Mouse (Mus musculus) c-Kit-negative CD71-positive TER-119-positive erythroid progenitor cells, embryonic 14.5 days (primary cell): ENCODE measurements around the gene Alox12e.
A peak's percentile ranks its signal among the peaks of the same experiment; 100 is the strongest.
"Not testable (repeated sequence)": the region's sequence is repeated elsewhere in the genome, so short reads cannot be mapped to it uniquely, and the experiment has no call there.

Source experiments
- DNase-seq: peaks from one replicate; pipeline ENCODE4 v3.0.0-alpha.2; 2013; ENCODE audit warnings: low read depth, low spot score

Gene Alox12e

DNA sequence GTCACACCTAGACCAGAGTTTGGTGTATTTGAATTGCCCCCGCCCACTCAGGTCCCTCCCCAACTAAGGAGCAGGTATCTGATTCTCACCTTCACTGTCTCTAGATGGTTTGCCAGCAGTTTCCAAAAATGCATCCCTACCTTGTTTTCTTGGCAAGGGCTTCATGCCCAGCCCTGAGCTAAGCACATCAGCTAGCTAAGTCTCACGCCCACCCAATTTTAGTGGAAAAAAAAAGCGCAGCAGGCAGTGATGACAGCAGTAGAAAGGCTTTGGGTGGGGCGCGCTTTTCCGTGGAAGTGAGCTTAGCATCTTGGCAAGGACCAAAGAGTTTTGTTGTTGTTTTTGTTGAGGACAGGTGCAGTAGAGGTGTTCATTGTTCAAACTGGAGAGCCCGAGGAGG lies at the start of gene Alox12e:
Gene Alox12e (minus strand): TSS at position 101 of the 400 bp plus-strand sequence.
- no peak for DNase-seq

- DNase-seq: not testable (repeated sequence)
Observed at GRCm38 (mm10) chr11:70368626-70369025, 46.2 kb upstream of the Alox12e start.

DNA sequence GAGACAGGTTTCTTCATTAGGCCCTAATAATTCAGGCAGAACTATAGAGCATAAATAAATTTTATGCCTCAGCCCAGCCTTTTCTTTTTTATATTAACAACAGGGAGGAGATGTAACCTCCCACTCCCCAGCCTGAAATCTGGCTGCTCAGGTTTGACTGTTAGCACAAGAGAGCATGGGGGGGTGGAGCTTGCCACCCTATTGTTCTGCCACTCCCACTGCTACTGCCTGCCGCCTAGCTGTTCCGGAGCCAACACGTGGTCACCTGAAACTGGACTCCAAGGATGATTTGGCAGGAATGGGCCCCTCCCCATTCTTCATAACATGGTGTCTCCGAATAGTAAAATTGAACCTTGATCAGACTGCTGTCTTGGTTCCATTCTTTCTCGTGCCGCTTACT lies 45.3 kb upstream of the Alox12e start:
- DNase-seq: not testable (repeated sequence)

DNA sequence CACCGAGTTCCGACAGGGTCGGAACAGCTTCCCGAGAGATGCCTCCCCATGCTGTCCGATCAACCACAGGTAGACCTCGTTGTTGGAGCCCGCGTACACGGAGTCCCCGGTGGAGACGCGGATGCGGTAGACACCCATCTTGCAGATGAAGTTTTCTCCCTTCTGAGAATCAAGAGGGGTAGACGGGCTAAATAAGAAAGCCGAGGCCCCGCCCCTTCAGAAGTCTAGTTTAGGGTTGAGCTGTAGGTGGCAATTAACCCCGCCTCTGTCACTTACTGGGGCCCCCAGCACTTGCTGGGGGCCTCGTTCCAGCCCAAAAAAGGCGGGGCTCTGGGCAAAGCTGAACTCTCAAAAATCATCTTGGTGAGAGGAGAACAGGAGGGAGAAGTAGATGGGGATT lies 29.4 kb upstream of the Alox12e start, which contains the start of gene Alox15:
Gene Alox15 (minus strand): TSS at position 164 of the 400 bp plus-strand sequence.
- no peak for DNase-seq

GRCm38 (mm10) chr11:70348630-70349029 lies 26.2 kb upstream of the Alox12e start:
- no peak for DNase-seq

DNA sequence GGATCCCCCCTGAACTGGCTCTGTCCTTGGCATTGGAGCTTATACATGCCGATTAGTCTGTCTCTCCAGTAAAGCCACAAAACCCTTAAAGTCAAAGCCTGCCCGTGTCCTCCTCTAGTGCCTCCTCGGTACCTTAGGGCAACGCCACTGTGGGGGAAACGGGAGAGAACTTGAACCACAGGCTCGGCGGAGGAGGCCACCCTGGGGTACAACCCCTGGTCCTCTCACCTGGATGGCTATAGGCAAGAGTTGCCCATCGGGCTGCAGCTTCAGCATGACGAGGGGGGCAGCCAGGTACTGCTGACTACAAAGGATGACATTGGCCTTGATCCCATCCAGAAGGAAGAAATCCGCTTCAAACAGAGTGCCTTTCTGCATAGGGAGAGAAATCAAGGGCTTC lies 25.4 kb upstream of the Alox12e start:
- DNase-seq: no peak

DNA sequence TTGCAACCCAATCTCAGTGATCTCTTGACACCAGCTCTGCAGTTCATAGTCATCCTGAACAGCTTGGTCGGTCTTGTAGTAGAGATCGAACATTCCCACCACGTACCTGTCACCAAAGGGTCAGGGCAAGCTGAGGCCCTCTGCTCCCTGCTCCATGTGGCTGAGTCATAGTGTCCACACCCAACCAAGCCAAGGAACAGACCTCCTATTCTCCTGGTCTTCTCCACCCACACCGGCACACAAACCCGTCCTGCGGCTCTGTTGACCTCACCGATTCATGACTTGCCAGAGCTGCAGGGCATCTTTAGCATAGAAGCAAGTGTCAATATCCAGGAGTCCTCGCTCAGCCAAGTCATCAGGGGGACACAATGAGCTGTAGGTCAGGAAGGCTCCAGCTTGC lies 23.1 kb upstream of the Alox12e start:
- DNase-seq: no peak

DNA sequence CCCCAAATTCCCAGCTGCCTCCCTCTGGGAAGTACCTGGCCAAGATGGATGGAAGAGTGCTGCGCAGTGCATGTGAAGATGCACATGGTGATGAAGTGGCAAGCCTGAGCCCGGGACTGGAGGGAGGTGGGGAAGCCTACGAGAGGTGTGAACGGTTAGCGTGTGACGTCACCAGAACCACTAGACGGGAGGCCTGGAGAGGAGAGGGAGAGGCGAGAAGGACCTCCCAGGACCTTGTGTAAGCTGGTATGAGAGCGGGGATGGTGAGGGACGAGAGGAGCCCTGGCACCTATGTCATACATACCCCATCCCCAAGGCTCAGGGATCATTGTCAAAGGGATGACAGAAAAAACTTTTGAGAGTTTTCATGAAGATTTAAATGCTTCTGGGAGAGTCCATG lies 22.6 kb upstream of the Alox12e start:
- no peak for DNase-seq

- DNase-seq: no peak
Observed at GRCm38 (mm10) chr11:70339481-70339880, 17.1 kb upstream of the Alox12e start.

- peak; percentile 17 for DNase-seq
Observed at GRCm38 (mm10) chr11:70334477-70334876, 12.0 kb upstream of the Alox12e start.

DNA sequence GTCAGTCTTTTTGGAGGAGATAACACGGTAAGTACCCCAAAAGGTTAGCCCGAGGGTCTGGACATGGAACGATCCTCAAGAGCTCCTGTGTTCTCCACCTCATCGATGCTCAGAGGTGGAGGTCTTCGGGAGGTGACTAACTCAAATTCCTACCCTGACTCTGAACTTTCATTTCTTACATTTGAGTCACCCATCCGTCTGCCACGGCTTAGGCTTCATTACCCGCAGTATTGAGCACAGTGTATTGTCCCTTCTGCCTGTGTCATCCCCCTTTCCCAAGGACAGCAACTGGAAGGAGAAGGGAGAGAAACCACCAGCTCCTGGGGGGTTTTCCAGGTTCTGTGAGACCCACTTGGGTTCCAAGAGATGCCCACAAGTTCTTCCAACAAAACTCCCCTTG lies 2.3 kb upstream of the Alox12e start:
- DNase-seq: no peak

- peak; percentile 8 for DNase-seq
Observed at GRCm38 (mm10) chr11:70321664-70322063, 764 bp downstream of the Alox12e start.

DNA sequence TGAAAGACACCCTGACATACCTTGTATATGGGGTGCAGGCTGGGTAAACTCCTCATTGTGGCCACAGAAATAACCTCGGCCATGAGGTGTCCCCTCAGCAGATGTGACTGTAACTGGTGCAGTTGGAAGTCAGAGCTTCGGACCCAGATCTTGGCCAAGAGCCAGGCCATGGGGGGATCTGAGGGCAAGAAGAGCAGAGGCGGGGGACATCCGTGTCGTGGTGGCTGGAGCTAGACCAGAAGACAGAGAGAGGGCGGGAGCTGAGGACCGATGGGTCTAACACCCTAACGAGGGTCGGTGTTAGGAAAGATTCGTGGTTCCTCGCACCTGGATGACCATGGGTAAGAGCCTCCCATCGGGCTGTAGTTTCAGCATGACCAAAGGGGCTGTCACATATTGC lies 2.8 kb downstream of the Alox12e start:
- DNase-seq: no peak

DNA sequence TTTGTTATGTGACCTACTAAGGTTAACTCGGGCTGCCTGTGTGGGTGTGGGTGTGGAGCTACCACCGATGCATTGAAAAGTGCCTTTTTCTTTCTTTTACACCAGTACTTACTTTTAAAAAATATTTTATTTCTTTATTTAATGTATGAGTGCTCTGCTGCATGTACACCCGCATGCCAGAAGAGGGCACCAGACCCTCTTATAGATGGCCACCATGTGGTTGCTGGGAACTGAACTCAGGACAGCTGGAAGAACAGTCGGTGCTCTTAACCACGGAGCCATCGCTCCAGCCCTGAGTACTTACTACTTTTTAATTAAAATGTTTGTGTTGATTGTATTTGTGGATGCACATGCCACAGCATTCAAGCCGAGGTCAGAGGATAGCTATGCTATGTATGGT lies 8.6 kb downstream of the Alox12e start:
- DNase-seq: no peak

- peak; percentile 47 for DNase-seq
Observed at GRCm38 (mm10) chr11:70309341-70309740, 13.1 kb downstream of the Alox12e start.

GRCm38 (mm10) chr11:70308296-70308695 lies 14.1 kb downstream of the Alox12e start:
- DNase-seq: no peak

GRCm38 (mm10) chr11:70306159-70306558 lies 16.3 kb downstream of the Alox12e start:
- DNase-seq: no peak

GRCm38 (mm10) chr11:70302293-70302692 lies 20.1 kb downstream of the Alox12e start:
- DNase-seq: no peak

DNA sequence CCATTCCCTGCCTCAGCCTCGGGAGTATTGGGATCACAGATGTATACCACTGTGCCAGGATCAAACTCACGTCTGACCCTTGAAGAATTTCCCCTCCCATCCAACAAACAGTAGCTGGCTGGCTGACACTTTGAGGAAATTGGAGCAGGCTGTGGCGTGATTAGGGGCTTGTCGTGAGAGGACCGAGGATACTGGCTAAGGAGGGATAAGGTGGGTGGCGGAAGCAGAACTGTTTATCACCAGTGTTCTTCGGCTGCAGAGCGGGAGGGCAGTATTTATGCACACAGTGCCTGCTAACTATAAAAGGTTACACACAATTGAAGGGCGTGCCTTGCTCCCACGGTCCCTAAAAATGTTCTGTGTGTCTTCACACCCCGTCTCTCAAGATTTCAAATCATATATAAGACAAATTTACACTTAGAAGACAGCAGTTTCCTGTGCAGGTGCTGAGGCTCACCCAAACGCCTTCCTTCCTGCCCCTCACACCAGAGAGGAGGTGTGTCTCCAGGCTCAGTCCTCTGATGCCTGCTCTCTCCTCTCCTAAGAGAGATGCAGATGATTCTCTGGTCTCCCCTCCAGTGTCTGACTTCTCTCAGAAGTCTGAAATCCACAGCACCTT lies 24.5 kb downstream of the Alox12e start:
- no peak for DNase-seq

DNA sequence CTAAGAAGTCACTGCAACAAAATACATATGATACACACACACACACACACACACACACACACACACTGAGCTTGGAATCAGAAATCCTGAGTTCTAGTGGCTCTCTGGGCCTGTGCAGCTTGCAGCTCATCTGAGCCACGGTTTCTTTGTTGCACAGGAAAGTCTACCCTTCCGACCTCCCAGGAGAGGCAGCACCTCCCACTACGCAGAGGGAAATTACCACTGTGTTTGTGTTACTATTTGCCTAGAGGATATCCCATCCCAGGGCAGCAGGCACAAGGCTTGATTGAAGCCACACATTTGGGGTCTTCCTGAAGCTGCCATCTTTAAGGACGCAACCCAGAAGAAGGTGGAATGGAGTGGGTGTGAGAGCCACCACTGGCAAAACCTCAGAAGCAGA lies 25.0 kb downstream of the Alox12e start:
- no peak for DNase-seq

GRCm38 (mm10) chr11:70293881-70294280 lies 28.5 kb downstream of the Alox12e start:
- no peak for DNase-seq

GRCm38 (mm10) chr11:70291235-70291634 lies 31.2 kb downstream of the Alox12e start:
- no peak for DNase-seq

DNA sequence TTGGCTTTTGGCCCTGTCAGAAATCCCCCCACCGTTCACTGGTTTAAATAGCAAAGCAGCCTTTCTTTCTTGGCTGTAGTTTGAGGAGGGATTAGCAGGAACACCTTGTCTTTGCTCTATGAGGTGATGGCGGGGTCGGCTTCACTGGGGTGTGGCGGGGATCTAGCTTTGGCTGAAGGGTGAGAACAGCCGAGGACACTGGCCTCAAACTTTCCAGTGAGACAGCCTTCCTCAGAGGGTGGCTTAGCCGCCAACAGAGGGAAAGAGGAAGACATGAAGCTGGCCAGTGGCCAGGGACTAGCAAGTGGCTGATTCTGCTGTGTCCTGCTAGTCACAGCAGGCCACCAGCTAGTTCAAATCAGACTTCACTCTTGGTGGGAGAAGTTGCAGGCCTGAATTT lies 33.2 kb downstream of the Alox12e start:
- DNase-seq: no peak

GRCm38 (mm10) chr11:70288102-70288501 lies 34.3 kb downstream of the Alox12e start:
- no peak for DNase-seq
